Mouse (Mus musculus): ENCODE measurements at regions not wholly inside any gene's neighbourhood (a gene's known extent, or its start where the extent isn't known, plus 50 kb on each side); places are given as distances from the start of the nearest gene placed in this dataset.
"Not testable (repeated sequence)": the region's sequence is repeated elsewhere in the genome, so short reads cannot be mapped to it uniquely, and the experiment has no call there.

GRCm38 (mm10) chr12:69524337-69525035, 58.3 kb downstream of the Vcpkmt start:
- no peak for DNase-seq (ENCODE audit: low spot score)

GRCm38 (mm10) chr12:69519869-69520268, 63.0 kb downstream of the Vcpkmt start:
- DNase-seq (ENCODE audit: low spot score): no peak

GRCm38 (mm10) chr12:69519028-69519427, 63.8 kb downstream of the Vcpkmt start:
- no peak for DNase-seq (ENCODE audit: low spot score)

DNA sequence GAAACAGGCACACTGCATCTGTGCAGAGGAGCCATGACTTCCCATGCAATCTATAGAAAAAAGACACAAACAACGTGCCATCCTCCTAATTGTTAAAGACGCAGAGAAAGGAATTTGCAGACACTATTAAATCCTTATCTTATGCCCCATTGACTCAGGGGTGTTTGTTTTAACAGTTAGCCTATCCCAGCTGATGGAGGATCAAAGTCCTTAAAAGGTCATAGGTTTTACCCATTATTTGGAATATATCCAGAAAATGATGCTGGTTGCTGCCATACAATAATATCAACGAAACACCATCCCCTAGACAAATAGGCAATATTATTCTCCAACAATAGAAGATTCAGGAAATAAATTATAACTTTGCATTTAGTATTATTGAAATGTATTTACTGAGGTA, 65.2 kb downstream of the Vcpkmt start:
- no peak for DNase-seq (ENCODE audit: low spot score)

DNA sequence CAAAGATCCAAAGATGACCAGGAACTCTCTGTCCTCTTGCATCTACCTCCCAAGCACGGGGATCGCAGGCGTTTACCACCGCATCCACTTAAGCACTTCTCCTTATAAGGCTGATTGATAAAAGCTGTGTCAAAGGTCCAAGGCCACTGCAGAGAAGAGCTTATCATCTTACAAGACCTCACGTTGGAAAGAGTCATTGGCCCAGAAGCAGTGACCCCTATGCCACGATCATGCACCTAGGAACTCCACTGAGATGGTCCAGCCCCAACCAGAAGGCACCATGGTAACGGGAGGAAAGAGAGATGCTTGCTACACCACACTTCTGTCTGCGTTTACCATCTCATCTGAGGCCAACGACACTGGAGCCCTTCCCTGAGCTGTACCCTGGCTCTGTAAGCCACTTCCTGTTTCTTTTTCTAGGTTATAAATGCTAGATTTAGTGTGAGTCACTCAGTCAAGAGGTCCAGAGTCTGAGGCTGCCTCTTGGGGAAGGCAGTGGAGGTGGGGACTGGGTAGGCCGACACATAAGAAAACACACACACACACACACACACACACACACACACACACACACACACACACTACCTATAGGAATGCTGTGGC, 66.4 kb downstream of the Vcpkmt start:
- DNase-seq (ENCODE audit: low spot score): no peak

GRCm38 (mm10) chr12:69515850-69516249, 67.0 kb downstream of the Vcpkmt start:
- DNase-seq (ENCODE audit: low spot score): no peak

DNA sequence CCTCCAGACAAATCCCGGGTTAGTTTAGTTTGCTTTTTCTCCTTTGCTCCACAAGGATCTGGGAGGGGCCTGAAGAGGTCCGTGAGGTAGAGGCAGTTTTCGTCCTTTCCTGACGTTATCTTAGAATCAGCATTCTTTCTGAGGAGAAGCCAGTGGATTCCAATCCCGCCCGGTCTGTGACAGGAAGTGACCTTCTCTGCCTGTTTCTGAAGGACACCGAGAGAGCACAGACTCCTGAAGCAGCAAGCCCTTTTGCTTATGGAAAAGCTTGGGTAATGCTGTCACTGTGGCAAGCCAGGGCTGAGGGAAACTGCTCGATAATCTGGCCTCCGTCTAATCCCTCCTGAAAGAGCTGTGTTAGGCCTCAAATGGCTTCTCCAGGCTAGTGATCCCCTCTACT, 67.7 kb downstream of the Vcpkmt start:
- DNase-seq (ENCODE audit: low spot score): no peak

GRCm38 (mm10) chr12:69513166-69513565, 69.7 kb downstream of the Vcpkmt start:
- DNase-seq (ENCODE audit: low spot score): no peak

GRCm38 (mm10) chr12:69510736-69511135, 72.1 kb downstream of the Vcpkmt start:
- DNase-seq (ENCODE audit: low spot score): no peak

- not testable (repeated sequence) for DNase-seq (ENCODE audit: low spot score)
Observed at GRCm38 (mm10) chr12:69509180-69509579, 73.6 kb downstream of the Vcpkmt start.

DNA sequence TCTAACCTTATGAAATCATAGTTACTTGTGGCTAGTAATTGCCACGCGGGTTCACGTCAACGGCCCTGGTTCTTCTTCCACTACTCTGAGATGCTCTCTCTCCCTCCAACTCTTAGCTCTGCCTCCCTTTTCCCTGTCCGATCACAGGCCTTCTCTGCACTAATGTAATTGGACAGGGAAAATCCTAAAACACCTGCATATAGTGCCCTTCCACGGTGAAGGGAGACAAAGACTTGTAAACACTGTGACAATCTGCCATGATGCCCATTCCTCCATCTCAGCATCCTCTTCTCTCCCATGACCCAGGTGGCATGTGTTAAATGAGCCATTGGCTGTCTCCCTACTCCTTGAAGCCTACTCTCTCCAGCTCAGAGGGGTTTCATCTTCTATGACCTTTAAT, 74.9 kb downstream of the Vcpkmt start:
- DNase-seq (ENCODE audit: low spot score): no peak

DNA sequence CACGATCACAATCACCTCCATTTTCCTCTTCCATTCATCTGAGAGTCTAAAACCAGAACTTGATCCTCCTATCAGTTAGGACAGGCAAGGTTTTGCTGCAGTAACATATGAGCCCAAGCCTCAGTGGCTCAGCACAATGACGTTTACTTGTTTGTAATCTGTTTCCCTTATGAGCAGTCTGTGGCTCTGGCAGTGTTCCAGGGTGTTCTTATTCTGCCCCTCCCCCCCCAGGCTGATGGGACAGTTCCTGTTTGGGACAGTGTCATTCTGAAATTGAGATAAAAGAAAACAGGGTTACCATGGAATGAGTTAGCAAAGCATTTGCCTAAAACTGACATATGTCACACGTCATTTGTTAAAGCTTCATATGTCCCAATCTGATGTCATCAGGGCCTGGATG, 75.5 kb downstream of the Vcpkmt start:
- DNase-seq (ENCODE audit: low spot score): no peak

- no peak for DNase-seq (ENCODE audit: low spot score)
Observed at GRCm38 (mm10) chr12:69502706-69503070, 80.1 kb downstream of the Vcpkmt start.

GRCm38 (mm10) chr12:69501783-69502705, 80.8 kb downstream of the Vcpkmt start:
- DNase-seq (ENCODE audit: low spot score): peak; percentile 60

DNA sequence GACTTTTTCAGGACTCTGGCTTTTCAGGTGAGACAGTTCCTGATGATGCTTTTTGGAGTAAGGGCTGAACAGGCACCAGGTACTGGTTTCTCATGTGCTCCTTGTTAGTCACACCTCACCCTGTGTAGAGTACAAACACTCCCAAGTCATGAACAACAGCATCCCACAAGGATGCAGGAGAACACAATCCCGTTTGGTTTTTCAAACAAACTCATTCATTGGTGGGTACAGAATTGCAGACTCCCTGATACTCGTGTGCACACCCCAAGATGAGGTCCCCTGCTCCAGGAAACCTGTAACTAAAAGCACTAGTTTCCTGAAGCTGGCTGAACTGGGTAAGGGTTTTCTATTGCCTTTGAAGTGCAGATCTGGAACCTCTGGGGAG, 81.5 kb downstream of the Vcpkmt start:
- no peak for DNase-seq (ENCODE audit: low spot score)

DNA sequence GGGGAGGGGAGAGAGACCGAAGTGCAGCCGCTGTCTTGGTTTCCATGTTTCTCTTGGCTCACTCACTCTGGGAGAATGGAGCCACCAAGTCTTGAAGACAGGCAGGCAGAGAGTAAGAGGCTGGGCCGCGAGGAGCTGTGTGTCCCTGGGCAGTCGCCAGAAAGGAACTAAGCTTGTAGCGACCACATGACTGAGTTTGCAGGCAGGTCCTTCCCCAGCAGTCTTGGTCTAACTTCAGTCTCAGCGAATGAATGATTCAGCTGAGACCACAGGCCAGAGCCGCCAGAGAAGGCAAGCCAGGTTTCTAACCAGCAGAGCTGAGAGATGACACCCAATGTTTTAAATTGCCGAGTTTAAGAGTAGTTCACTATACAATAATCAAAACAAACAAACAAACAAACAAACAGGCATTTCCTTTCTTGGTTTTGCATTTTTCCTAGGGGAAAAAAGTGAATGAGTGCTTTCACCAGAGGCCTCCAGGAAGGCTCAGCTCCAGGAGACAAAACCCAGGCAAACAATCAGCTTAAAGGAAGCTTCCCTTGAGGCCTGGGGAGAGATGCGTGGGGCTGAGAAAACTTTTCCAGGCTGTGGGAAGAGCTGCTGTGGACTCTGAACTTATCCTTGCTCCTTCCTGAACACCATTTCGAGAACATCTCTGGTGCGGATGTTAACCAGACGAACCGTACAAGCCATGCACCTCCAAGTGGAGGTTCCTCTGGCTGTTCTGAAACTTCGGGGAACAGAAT, 82.1 kb downstream of the Vcpkmt start:
- no peak for DNase-seq (ENCODE audit: low spot score)

DNA sequence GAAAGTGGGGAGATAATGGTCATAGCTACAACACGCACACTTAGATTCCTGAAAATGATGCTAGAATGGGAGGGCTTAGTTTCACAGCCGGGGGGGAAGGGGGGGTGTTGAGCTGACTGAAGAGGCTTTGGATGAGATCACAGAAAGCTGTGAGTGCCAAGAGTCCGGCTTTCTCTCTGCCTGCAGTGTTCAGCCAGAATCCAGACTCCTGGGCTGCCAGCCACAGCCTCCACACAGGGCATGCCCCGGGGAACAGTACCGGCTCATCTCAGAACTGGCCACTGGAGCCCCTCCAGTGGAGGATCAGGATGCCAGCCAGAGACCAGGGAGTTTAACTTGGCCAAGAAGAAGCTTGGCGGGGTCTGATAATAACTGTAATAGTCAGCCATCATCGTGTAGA, 85.7 kb downstream of the Vcpkmt start:
- DNase-seq (ENCODE audit: low spot score): peak; percentile 56

DNA sequence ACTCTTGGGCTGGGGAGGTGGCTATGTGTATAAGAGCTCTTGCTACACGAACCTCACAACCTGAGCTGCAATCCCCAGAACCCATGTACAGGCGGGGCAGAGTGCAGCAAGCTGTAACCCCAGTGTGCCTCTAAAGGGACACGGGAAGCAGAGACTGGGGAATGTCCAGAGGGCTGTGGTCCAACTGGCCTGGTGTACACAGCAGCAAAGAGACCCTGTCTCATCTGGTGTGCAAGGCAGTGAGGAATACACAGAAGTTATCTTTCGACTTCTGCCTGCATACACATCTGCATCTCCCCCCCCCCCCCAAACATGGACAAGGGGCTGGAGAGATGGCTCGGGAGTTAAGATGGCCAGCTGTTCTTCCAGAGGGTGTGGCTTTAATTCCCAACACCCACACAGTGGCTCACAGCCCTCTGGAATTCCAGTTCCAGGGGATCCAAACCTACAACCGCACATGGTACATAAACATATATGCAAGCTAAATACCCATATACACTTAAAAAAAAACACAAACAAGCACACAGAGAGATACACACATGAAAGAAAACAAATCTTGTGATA, 86.4 kb downstream of the Vcpkmt start:
- no peak for DNase-seq (ENCODE audit: low spot score)

- no peak for DNase-seq (ENCODE audit: low spot score)
Observed at GRCm38 (mm10) chr12:69495776-69496175, 87.1 kb downstream of the Vcpkmt start.

DNA sequence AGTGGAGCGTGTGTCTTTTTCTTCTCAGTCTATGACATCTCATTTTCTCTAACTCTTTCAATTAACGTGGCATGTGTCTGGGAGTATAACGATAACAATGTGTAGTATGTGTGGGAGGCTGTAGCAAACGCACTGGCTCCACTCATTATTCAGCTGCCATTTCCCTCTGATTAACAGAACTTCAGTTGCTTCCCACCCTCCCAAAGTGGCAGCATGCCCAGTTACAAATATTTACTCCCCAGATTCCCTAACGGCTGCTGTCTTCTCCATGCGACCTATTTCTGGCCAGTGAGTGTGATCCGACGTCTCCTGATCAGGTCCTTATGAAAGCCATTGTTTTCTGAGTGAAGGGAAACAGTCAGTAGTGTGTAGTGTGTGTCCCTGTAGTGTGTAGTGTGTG, 88.2 kb downstream of the Vcpkmt start:
- DNase-seq (ENCODE audit: low spot score): no peak

- DNase-seq (ENCODE audit: low spot score): no peak
Observed at GRCm38 (mm10) chr12:69489686-69490085, 93.1 kb downstream of the Vcpkmt start.

GRCm38 (mm10) chr12:69486903-69487302, 95.9 kb downstream of the Vcpkmt start:
- no peak for DNase-seq (ENCODE audit: low spot score)
